Mouse (Mus musculus) heart, embryonic 13.5 days (tissue): ENCODE measurements at regions not wholly inside any gene's neighbourhood (a gene's known extent, or its start where the extent isn't known, plus 50 kb on each side); places are given as distances from the start of the nearest gene placed in this dataset.
A peak's percentile ranks its signal among the peaks of the same experiment; 100 is the strongest.

Experiments used
- ATAC-seq: fragments of 200-750 bp; cut with Nextera tagmentation; 2 replicates; pipeline ENCODE4 v1.8.0; 2017; ENCODE audit warnings: moderate TSS enrichment; ENCODE audit not compliant: insufficient number of reproducible peaks, low FRiP score, low TSS enrichment; ENCODE audit errors: extremely low read depth
- H3K27ac ChIP-seq: fragments of 300-500 bp; sonication (generic); replicated peaks from 2 replicates; pipeline ENCODE4 v1.5.1; 2015; ENCODE audit warnings: moderate library complexity, mild to moderate bottlenecking, inconsistent platforms
- H3K27me3 ChIP-seq: fragments of 300-500 bp; sonication (generic); replicated peaks from 2 replicates; pipeline ENCODE4 v1.6.1; 2015; ENCODE audit warnings: mild to moderate bottlenecking, inconsistent platforms
- H3K36me3 ChIP-seq: fragments of 300-500 bp; sonication (generic); 2 replicates; pipeline ENCODE4 v1.6.1; 2015; ENCODE audit warnings: mild to moderate bottlenecking, inconsistent platforms
- H3K4me1 ChIP-seq: fragments of 300-500 bp; sonication (generic); 2 replicates; pipeline ENCODE4 v1.6.1; 2015; ENCODE audit warnings: inconsistent platforms
- H3K4me2 ChIP-seq: fragments of 300-500 bp; sonication (generic); 2 replicates; pipeline ENCODE4 v1.6.1; 2015; ENCODE audit warnings: inconsistent platforms, mild to moderate bottlenecking, moderate library complexity
- H3K4me3 ChIP-seq: fragments of 300-500 bp; sonication (generic); 2 replicates; pipeline ENCODE4 v1.5.1; 2015; ENCODE audit warnings: moderate library complexity, mild to moderate bottlenecking, inconsistent platforms
- H3K9ac ChIP-seq: fragments of 300-500 bp; sonication (generic); 2 replicates; pipeline ENCODE4 v1.6.1; 2015; ENCODE audit warnings: inconsistent platforms, mild to moderate bottlenecking, moderate library complexity
- H3K9me3 ChIP-seq: fragments of 300-500 bp; sonication (generic); 2 replicates; pipeline ENCODE4 v1.6.1; 2016; ENCODE audit warnings: inconsistent platforms
- WGBS: fragments of 180-500 bp; shearing (Covaris S2); methylation state at CpG from one replicate; pipeline ENCODE4 v1.1.7; 2015; ENCODE audit warnings: mixed read lengths; 5-methylcytosine and 5-hydroxymethylcytosine counted together

DNA sequence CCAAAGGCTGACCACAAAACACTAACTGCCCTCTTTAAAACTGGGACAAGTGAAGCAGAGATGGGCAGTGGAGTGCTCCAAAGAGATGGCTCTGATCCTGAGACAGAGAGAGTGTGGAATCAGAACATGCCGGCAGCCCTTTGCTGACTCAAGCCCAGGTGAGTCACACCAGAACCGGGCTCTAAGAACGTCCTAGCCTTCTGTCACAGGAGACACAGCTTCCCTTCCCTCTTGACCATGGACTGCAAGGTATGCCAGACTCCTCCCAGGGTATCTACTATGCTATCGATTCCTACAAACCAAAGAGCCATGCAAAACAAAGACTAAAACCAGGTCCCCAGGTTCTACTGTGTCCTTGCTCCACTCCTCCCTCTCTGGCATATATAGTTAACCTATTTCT is 98.0 kb downstream of the Dhx15 start:
- no peak overlapping the region for H3K9ac ChIP-seq
- H3K4me2 ChIP-seq: no peak overlapping the region
- no peak overlapping the region for H3K4me3 ChIP-seq
- ATAC-seq: no peak
- peaks cover 1% of the 10 kb centered on the region for H3K4me1 ChIP-seq
- 71% methylated on average over 4 of the region's 4 CpGs for WGBS
- no peaks in the 10 kb centered on the region for H3K9me3 ChIP-seq
- no peaks in the 10 kb centered on the region for H3K27me3 ChIP-seq
- no peaks in the 10 kb centered on the region for H3K36me3 ChIP-seq
- H3K27ac ChIP-seq: no peak overlapping the region

DNA sequence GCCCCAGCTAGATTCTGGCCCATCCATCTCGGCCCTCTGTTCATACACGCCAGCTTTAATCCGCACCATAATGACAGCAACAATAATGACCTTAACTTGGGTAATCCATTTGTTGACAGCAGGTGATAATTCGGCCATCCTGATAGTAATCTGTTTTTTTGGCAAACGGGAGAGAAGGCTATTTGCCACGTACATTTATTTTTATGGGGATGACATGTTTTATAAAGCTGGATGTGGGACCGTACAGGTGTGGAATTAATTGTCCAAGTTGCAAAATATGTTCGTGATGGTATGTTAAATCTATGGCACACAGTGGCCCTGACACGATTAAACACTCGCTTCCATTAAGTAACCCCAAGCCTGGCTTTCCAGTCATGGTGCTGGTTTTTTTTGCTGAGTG is 102.2 kb downstream of the Dhx15 start:
- no peaks in the 10 kb centered on the region for H3K36me3 ChIP-seq
- H3K9ac ChIP-seq: no peak overlapping the region
- no peak overlapping the region for H3K4me3 ChIP-seq
- 76% methylated on average over 10 of the region's 10 CpGs for WGBS
- H3K27me3 ChIP-seq: no peaks in the 10 kb centered on the region
- H3K4me2 ChIP-seq: no peak overlapping the region
- H3K4me1 ChIP-seq: peaks cover 9% of the 10 kb centered on the region
- no peak overlapping the region for H3K27ac ChIP-seq
- ATAC-seq: no peak
- no peaks in the 10 kb centered on the region for H3K9me3 ChIP-seq

DNA sequence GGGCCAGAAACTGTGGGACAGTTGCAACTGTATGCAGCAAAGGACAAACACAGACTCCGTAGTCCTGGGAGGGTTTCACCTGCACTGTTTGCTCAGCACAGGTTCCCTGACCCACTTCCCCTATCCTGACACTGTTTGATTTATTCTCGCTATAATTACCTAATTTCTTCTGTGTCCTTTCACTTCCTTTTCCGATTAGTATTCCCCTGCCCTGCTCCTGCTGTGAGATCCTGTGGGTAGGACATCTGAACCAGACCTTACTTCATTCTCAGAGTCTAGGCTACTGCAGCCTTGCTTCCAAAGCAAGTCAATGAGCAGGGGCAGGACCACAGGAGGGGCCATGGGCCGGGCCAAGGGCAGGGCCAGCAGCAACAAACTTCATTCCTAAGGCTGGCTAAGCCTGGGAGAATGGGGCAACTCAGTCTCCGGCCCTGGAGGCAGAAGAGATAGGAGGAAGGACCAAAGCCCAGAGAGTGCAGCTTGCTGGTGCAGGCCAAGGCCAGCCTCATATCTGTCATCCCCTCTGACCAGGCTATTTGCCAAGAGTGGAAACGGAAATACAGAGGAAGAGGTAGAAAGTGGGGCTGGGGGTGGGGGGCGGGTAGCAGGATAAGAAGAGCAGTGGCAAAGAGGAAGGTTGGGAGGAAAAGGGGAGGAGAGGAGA is 103.4 kb downstream of the Dhx15 start:
- 33% methylated on average over 7 of the region's 7 CpGs for WGBS
- H3K9ac ChIP-seq: no peak overlapping the region
- no peak overlapping the region for H3K4me3 ChIP-seq
- ATAC-seq: 0 out of 2 replicates have a peak, but pooled peaks have one; percentile 49
- no peaks in the 10 kb centered on the region for H3K27me3 ChIP-seq
- H3K36me3 ChIP-seq: no peaks in the 10 kb centered on the region
- H3K4me2 ChIP-seq: no peak overlapping the region
- no peaks in the 10 kb centered on the region for H3K9me3 ChIP-seq
- H3K27ac ChIP-seq: 0 out of 2 replicates have a peak overlapping the region, but pooled peaks have one; percentile 0
- H3K4me1 ChIP-seq: peaks cover 9% of the 10 kb centered on the region

DNA sequence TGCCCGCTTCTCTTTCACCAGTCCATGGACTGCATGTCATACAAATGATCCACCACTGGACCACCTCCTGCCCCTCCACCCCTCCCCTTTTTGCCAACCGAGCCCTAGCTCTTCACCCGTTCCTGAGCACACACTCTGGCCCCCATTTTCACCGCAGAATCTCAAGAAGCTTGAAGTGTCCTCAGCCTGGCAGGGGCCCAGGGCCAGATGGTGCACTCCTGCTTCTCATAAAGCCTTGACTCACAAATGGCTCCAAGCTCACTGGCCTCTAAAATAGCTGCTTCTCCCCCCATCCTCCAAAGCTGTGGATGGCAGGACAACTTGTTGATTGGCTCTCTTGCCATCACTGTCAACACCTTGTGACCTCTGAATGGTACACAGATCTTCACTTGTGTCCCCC is 110.0 kb downstream of the Dhx15 start:
- H3K36me3 ChIP-seq: no peaks in the 10 kb centered on the region
- H3K4me1 ChIP-seq: 0 out of 2 replicates have a peak, but pooled peaks cover 5% of the 10 kb centered on the region
- peaks cover 5% of the 10 kb centered on the region; the same call in 1 of the 2 replicates for H3K27me3 ChIP-seq
- H3K27ac ChIP-seq: no peak overlapping the region
- no peak overlapping the region for H3K4me3 ChIP-seq
- no peak overlapping the region for H3K4me2 ChIP-seq
- H3K9me3 ChIP-seq: no peaks in the 10 kb centered on the region
- WGBS: 30% methylated on average over 4 of the region's 4 CpGs
- ATAC-seq: no peak
- no peak overlapping the region for H3K9ac ChIP-seq

DNA sequence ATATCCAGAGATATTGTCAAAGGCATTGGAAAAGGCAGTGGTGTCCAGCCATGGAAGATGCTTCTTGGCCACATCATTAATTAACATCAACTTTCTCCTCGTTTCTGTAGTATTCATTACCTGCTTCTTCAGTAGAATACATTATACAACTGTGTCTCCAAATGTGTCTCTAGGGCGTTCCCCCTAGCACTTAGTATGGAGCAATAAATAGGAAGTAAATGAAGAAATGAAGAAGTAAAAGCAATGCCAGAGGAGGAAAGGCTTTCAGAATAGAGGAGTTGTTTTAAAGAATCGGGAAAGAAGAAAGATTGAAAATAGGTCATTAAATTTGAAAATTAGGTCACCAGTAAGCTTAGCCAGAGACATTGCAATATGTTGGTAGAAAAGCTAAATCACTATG is 112.6 kb downstream of the Dhx15 start:
- Histone ChIP-seq H3K36me3 (no peaks in the 10 kb centered on the region), H3K9me3 (no peaks in the 10 kb centered on the region), H3K27me3 (peaks cover 5% of the 10 kb centered on the region; the same call in 1 of the 2 replicates), H3K4me1 (0 out of 2 replicates have a peak, but pooled peaks cover 5% of the 10 kb centered on the region), H3K9ac (no peak overlapping the region), H3K4me3 (no peak overlapping the region), H3K27ac (no peak overlapping the region), H3K4me2 (no peak overlapping the region)
- WGBS: 74% methylated on average over 3 of the region's 3 CpGs
- ATAC-seq: no peak

DNA sequence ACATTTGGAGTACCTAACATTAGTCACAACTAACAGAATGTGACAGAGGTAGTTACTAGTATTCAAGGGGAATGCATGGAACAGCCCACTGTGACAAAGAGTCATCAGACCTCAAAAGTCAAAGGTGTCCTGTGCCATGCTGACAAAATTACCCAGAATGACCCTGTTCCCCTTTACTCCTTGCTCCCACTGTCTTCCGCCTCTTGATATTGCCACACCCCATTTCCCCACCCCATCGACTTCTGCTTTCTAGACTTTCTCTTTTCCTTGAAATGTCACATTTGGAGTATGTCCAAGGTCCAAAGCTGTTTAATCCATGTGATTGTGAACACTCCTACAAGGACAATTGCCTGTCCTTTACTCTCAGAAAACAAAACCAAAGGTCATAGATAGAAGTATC is 115.2 kb downstream of the Dhx15 start:
- no peaks in the 10 kb centered on the region for H3K9me3 ChIP-seq
- no peak overlapping the region for H3K27ac ChIP-seq
- no peaks in the 10 kb centered on the region for H3K36me3 ChIP-seq
- H3K4me1 ChIP-seq: no peaks in the 10 kb centered on the region
- WGBS: 77% methylated on average over 2 of the region's 2 CpGs
- no peaks in the 10 kb centered on the region for H3K27me3 ChIP-seq
- H3K4me2 ChIP-seq: no peak overlapping the region
- no peak overlapping the region for H3K4me3 ChIP-seq
- H3K9ac ChIP-seq: no peak overlapping the region
- no peak for ATAC-seq

DNA sequence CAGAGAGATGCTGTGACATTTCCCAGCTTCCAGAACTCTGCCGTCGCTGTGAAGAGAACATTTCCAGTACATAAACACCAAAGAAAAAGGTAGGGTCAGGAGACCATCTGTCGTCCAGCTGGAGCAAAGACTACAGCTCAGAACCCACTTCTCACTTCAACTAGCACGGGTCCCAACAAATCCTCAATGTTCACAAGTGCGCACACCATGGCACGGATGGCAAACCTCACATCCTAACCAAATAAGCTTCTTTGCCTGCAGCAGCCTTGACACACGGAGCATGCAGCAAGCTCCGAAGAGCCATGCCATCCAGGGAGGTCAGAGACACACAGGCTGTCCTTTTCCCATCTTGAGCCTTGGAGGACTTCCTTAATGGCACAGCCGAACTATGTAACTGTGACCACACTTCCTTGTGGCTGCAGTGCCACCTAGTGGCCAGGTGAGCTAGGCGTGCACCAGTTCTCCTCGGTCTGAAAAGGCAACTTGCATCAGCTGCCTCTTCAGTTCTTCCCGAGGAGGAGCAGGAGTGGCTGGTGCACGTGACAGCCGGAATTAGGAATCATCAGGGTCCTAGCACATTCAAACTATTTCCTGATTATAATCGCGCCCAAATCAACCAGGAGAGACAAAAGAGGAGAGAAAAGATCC is 125.4 kb downstream of the Dhx15 start:
- peaks cover 9% of the 10 kb centered on the region for H3K4me1 ChIP-seq
- no peak overlapping the region for H3K9ac ChIP-seq
- H3K27ac ChIP-seq: no peak overlapping the region
- H3K36me3 ChIP-seq: no peaks in the 10 kb centered on the region
- H3K4me3 ChIP-seq: no peak overlapping the region
- ATAC-seq: no peak; the same call in 1 of the 2 replicates
- 32% methylated on average over 16 of the region's 16 CpGs for WGBS
- no peaks in the 10 kb centered on the region for H3K9me3 ChIP-seq
- 0 out of 2 replicates have a peak, but pooled peaks cover 8% of the 10 kb centered on the region for H3K27me3 ChIP-seq
- no peak overlapping the region for H3K4me2 ChIP-seq

DNA sequence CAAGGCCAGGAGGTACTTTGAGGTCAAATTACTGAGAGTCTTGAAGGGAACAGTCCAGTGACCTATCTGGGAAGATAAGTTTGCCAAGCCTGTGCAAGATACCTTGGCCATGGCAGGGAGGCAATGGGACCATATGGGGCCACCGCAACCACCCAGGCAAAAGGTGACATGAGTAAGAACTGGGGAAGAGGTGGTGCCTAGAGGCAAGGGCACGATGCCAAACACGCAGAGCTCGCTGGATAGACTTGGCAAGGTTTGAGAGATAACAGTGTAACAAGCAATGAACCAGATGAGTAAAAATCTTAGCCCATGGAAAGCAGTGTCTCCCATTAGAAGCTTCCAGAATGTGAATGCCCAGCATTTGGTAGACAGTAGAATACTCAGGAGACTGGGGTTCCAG is 128.1 kb downstream of the Dhx15 start:
- 66% methylated on average over 4 of the region's 4 CpGs for WGBS
- Histone ChIP-seq H3K4me1 (peaks cover 9% of the 10 kb centered on the region), H3K9me3 (no peaks in the 10 kb centered on the region), H3K4me2 (no peak overlapping the region), H3K9ac (no peak overlapping the region), H3K27me3 (0 out of 2 replicates have a peak, but pooled peaks cover 8% of the 10 kb centered on the region), H3K4me3 (no peak overlapping the region), H3K36me3 (no peaks in the 10 kb centered on the region), H3K27ac (no peak overlapping the region)
- ATAC-seq: no peak

DNA sequence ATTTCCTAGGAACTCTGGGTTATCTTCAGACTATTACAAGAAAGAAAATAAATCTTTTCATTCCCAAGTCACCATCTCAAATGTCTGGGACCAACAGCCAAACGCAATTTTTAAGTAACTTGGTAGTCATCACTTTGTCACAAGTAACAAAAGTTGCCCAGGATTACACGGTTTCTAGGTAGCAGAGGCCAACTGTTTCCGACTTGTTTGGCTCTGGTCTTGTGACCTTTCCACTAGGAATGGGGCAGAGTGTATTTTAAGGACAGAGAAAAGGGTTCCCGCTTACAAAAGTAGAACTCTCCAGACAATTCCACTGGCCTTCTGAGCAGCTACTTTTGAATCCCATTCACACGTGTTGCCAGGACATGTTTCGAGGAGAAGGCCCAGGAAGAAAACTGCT is 129.1 kb downstream of the Dhx15 start:
- no peak for ATAC-seq
- H3K9ac ChIP-seq: no peak overlapping the region
- H3K36me3 ChIP-seq: no peaks in the 10 kb centered on the region
- 0 out of 2 replicates have a peak, but pooled peaks cover 6% of the 10 kb centered on the region for H3K27me3 ChIP-seq
- H3K4me3 ChIP-seq: no peak overlapping the region
- no peaks in the 10 kb centered on the region for H3K9me3 ChIP-seq
- no peak overlapping the region for H3K4me2 ChIP-seq
- no peak overlapping the region for H3K27ac ChIP-seq
- 73% methylated on average over 6 of the region's 6 CpGs for WGBS
- H3K4me1 ChIP-seq: peaks cover 9% of the 10 kb centered on the region

DNA sequence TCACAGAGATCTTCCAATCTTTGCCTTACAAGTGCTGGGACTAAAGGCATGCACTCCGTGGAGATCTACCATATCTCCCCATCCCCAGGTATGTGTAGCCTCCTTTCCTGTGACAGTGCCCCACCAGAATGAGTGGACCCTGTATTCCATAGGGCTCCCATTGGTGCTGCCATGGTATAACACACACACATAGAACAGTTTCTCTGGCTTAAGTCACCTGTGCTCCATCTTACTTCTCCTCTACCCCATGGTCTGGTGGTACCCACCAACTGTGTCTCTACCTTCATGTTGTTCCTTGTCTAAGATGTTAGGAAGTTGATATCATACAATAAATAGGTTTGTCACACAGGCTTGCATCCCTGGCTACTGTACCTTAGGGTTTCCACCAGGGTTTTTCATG is 133.1 kb downstream of the Dhx15 start:
- no peak overlapping the region for H3K4me2 ChIP-seq
- peaks cover 8% of the 10 kb centered on the region for H3K4me1 ChIP-seq
- no peak overlapping the region for H3K27ac ChIP-seq
- H3K4me3 ChIP-seq: no peak overlapping the region
- no peak overlapping the region for H3K9ac ChIP-seq
- ATAC-seq: no peak
- no peaks in the 10 kb centered on the region for H3K36me3 ChIP-seq
- no peaks in the 10 kb centered on the region for H3K9me3 ChIP-seq
- WGBS: 84% methylated on average over 1 of the region's 1 CpGs
- H3K27me3 ChIP-seq: no peaks in the 10 kb centered on the region

DNA sequence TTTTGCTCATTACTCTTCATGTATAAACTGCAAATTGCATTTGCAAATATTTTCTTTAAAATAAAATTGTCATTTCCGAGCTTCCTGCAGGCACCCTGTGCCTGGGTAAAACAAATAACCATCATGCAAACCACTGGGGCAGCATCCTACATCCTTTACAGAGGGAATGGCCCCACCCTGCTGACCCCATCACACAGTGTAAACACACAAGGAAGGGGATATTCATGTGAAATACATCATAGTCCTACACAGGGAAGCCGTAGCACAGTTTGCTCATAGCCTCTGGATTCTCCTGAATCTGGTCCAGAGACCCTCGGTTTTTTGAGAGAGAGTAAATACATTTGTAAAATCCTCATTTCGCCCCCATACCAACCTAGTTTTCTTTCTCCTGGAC is 138.2 kb downstream of the Dhx15 start:
- ATAC-seq: no peak
- Histone ChIP-seq H3K4me1 (peaks cover 15% of the 10 kb centered on the region), H3K27me3 (no peaks in the 10 kb centered on the region), H3K9me3 (no peaks in the 10 kb centered on the region), H3K4me3 (no peak overlapping the region), H3K36me3 (no peaks in the 10 kb centered on the region), H3K4me2 (peak overlapping the region; percentile 34), H3K27ac (peak overlapping the region; percentile 90), H3K9ac (no peak overlapping the region)
- WGBS: 68% methylated on average over 4 of the region's 4 CpGs
